Mouse (Mus musculus): ENCODE data around the gene Gm3285. TPM values are rescaled to one million over a fixed set of nuclear protein-coding genes. Genes with fewer than 3 reads are reported as not detected.
A peak's percentile ranks its signal among the peaks of the same experiment; 100 is the strongest.

Gene Gm3285
- polyA plus RNA-seq, 1 experiment from 2014 or later, result not detected

GRCm38 (mm10) chr10:77846961-77847360, 14.8 kb upstream of the Gm3285 start:
- H3K4me3 ChIP-seq (ENCODE audit: low read depth, low read length), result no peak overlapping the region
- no peaks in the 10 kb centered on the region for H3K9me3 ChIP-seq (ENCODE audit: control insufficient read depth, low read length)
- H3K4me2 ChIP-seq (ENCODE audit: low read depth, low read length), result no peak overlapping the region
- H3K36me3 ChIP-seq (ENCODE audit: control insufficient read depth, insufficient read depth, low read length), result no peaks in the 10 kb centered on the region
- ATAC-seq (ENCODE audit: low read depth), result no peak
- no peak overlapping the region for H3K27ac ChIP-seq (ENCODE audit: low read depth, low read length)
- H3K4me1 ChIP-seq (ENCODE audit: control insufficient read depth, insufficient read depth, low read length), result no peaks in the 10 kb centered on the region
- H3K27me3 ChIP-seq (ENCODE audit: control insufficient read depth, insufficient read depth, low read length), result no peaks in the 10 kb centered on the region
- 24% methylated on average over 2 of the region's 2 CpGs for WGBS
- no peak overlapping the region for H3K9ac ChIP-seq (replicated peaks; ENCODE audit: low read depth, low read length)

GRCm38 (mm10) chr10:77847538-77847937, 14.2 kb upstream of the Gm3285 start:
- no peaks in the 10 kb centered on the region for H3K36me3 ChIP-seq (ENCODE audit: control insufficient read depth, insufficient read depth, low read length)
- no peak overlapping the region for H3K4me2 ChIP-seq (ENCODE audit: low read depth, low read length)
- H3K9ac ChIP-seq (replicated peaks; ENCODE audit: low read depth, low read length), result no peak overlapping the region
- no peak for ATAC-seq (ENCODE audit: low read depth)
- H3K27me3 ChIP-seq (ENCODE audit: control insufficient read depth, insufficient read depth, low read length), result no peaks in the 10 kb centered on the region
- no peak overlapping the region for H3K4me3 ChIP-seq (ENCODE audit: low read depth, low read length)
- WGBS, result 92% methylated on average over 2 of the region's 2 CpGs
- no peak overlapping the region for H3K27ac ChIP-seq (ENCODE audit: low read depth, low read length)
- no peaks in the 10 kb centered on the region for H3K9me3 ChIP-seq (ENCODE audit: control insufficient read depth, low read length)
- no peaks in the 10 kb centered on the region for H3K4me1 ChIP-seq (ENCODE audit: control insufficient read depth, insufficient read depth, low read length)

- WGBS, result 64% methylated on average over 9 of the region's 9 CpGs
- Histone ChIP-seq H3K27ac (ENCODE audit: low read depth, low read length) (no peak within 1 kb of the TSS), H3K4me2 (ENCODE audit: low read depth, low read length) (no peak within 1 kb of the TSS), H3K9me3 (ENCODE audit: control insufficient read depth, low read length) (no peaks in the 10 kb centered on the region), H3K27me3 (ENCODE audit: control insufficient read depth, insufficient read depth, low read length) (no peaks in the 10 kb centered on the region), H3K4me3 (ENCODE audit: low read depth, low read length) (no peak within 1 kb of the TSS), H3K36me3 (ENCODE audit: control insufficient read depth, insufficient read depth, low read length) (no peaks in the 10 kb centered on the region), H3K9ac (replicated peaks; ENCODE audit: low read depth, low read length) (no peak within 1 kb of the TSS), H3K4me1 (ENCODE audit: control insufficient read depth, insufficient read depth, low read length) (no peaks in the 10 kb centered on the region)
- no peak for ATAC-seq (ENCODE audit: low read depth)
Measured at GRCm38 (mm10) chr10:77852559-77852958, 9.2 kb upstream of the Gm3285 start, which contains the start of gene Gm10318. Gene Gm10318, plus strand, starts transcription at chr10:77852859.

- Histone ChIP-seq H3K27me3 (ENCODE audit: control insufficient read depth, insufficient read depth, low read length) (no peaks in the 10 kb centered on the region), H3K4me3 (ENCODE audit: low read depth, low read length) (no peak overlapping the region), H3K36me3 (ENCODE audit: control insufficient read depth, insufficient read depth, low read length) (no peaks in the 10 kb centered on the region), H3K9me3 (ENCODE audit: control insufficient read depth, low read length) (no peaks in the 10 kb centered on the region), H3K9ac (replicated peaks; ENCODE audit: low read depth, low read length) (no peak overlapping the region), H3K4me1 (ENCODE audit: control insufficient read depth, insufficient read depth, low read length) (no peaks in the 10 kb centered on the region), H3K4me2 (ENCODE audit: low read depth, low read length) (peak overlapping the region; percentile 0; the same call in 1 of the 2 replicates), H3K27ac (ENCODE audit: low read depth, low read length) (no peak overlapping the region)
- peak; percentile 79 for ATAC-seq (ENCODE audit: low read depth)
- 31% methylated on average over 14 of the region's 14 CpGs for WGBS
Measured at GRCm38 (mm10) chr10:77864067-77864761, 2.4 kb downstream of the Gm3285 start.

GRCm38 (mm10) chr10:77864762-77865143, 3.0 kb downstream of the Gm3285 start:
- Histone ChIP-seq H3K27me3 (ENCODE audit: control insufficient read depth, insufficient read depth, low read length) (no peaks in the 10 kb centered on the region), H3K4me1 (ENCODE audit: control insufficient read depth, insufficient read depth, low read length) (no peaks in the 10 kb centered on the region), H3K4me3 (ENCODE audit: low read depth, low read length) (no peak overlapping the region), H3K27ac (ENCODE audit: low read depth, low read length) (no peak overlapping the region), H3K4me2 (ENCODE audit: low read depth, low read length) (peak overlapping the region; percentile 0; the same call in 1 of the 2 replicates), H3K9me3 (ENCODE audit: control insufficient read depth, low read length) (no peaks in the 10 kb centered on the region), H3K36me3 (ENCODE audit: control insufficient read depth, insufficient read depth, low read length) (no peaks in the 10 kb centered on the region), H3K9ac (replicated peaks; ENCODE audit: low read depth, low read length) (no peak overlapping the region)
- ATAC-seq (ENCODE audit: low read depth), result peak; percentile 34; the same call in 1 of the 2 replicates
- WGBS, result 38% methylated on average over 11 of the region's 11 CpGs

- no peak for ATAC-seq (ENCODE audit: low read depth)
- WGBS, result 28% methylated on average over 1 of the region's 1 CpGs
- no peak overlapping the region for H3K27ac ChIP-seq (ENCODE audit: low read depth, low read length)
Measured at GRCm38 (mm10) chr10:77867546-77867945, 5.8 kb downstream of the Gm3285 start.

GRCm38 (mm10) chr10:77869651-77870050, 7.9 kb downstream of the Gm3285 start:
- Histone ChIP-seq H3K36me3 (ENCODE audit: control insufficient read depth, insufficient read depth, low read length) (no peaks in the 10 kb centered on the region), H3K27ac (ENCODE audit: low read depth, low read length) (no peak overlapping the region), H3K4me3 (ENCODE audit: low read depth, low read length) (no peak overlapping the region), H3K4me1 (ENCODE audit: control insufficient read depth, insufficient read depth, low read length) (no peaks in the 10 kb centered on the region), H3K9ac (replicated peaks; ENCODE audit: low read depth, low read length) (no peak overlapping the region), H3K4me2 (ENCODE audit: low read depth, low read length) (no peak overlapping the region), H3K27me3 (ENCODE audit: control insufficient read depth, insufficient read depth, low read length) (no peaks in the 10 kb centered on the region), H3K9me3 (ENCODE audit: control insufficient read depth, low read length) (no peaks in the 10 kb centered on the region)
- 88% methylated on average over 7 of the region's 7 CpGs for WGBS
- no peak for ATAC-seq (ENCODE audit: low read depth)

More at GRCm38 (mm10) chr10:77867546-77867945, 5.8 kb downstream of the Gm3285 start:
- Histone ChIP-seq H3K27me3 (ENCODE audit: control insufficient read depth, insufficient read depth, low read length) (no peaks in the 10 kb centered on the region), H3K9me3 (ENCODE audit: control insufficient read depth, low read length) (no peaks in the 10 kb centered on the region), H3K4me1 (ENCODE audit: control insufficient read depth, insufficient read depth, low read length) (no peaks in the 10 kb centered on the region), H3K36me3 (ENCODE audit: control insufficient read depth, insufficient read depth, low read length) (no peaks in the 10 kb centered on the region), H3K4me3 (ENCODE audit: low read depth, low read length) (no peak overlapping the region), H3K4me2 (ENCODE audit: low read depth, low read length) (no peak overlapping the region), H3K9ac (replicated peaks; ENCODE audit: low read depth, low read length) (no peak overlapping the region)

GRCm38 (mm10) chr10:77878985-77879384, 17.2 kb downstream of the Gm3285 start:
- no peak overlapping the region for H3K4me2 ChIP-seq (ENCODE audit: low read depth, low read length)
- WGBS, result 64% methylated on average over 6 of the region's 6 CpGs
- no peak overlapping the region for H3K27ac ChIP-seq (ENCODE audit: low read depth, low read length)
- no peak overlapping the region for H3K4me3 ChIP-seq (ENCODE audit: low read depth, low read length)
- ATAC-seq (ENCODE audit: low read depth), result no peak
- H3K9ac ChIP-seq (replicated peaks; ENCODE audit: low read depth, low read length), result no peak overlapping the region
- no peaks in the 10 kb centered on the region for H3K27me3 ChIP-seq (ENCODE audit: control insufficient read depth, insufficient read depth, low read length)
- H3K4me1 ChIP-seq (ENCODE audit: control insufficient read depth, insufficient read depth, low read length), result no peaks in the 10 kb centered on the region
- H3K9me3 ChIP-seq (ENCODE audit: control insufficient read depth, low read length), result no peaks in the 10 kb centered on the region
- no peaks in the 10 kb centered on the region for H3K36me3 ChIP-seq (ENCODE audit: control insufficient read depth, insufficient read depth, low read length)

GRCm38 (mm10) chr10:77880305-77880704, 18.5 kb downstream of the Gm3285 start:
- Histone ChIP-seq H3K36me3 (ENCODE audit: control insufficient read depth, insufficient read depth, low read length) (no peaks in the 10 kb centered on the region), H3K4me1 (ENCODE audit: control insufficient read depth, insufficient read depth, low read length) (no peaks in the 10 kb centered on the region), H3K9me3 (ENCODE audit: control insufficient read depth, low read length) (no peaks in the 10 kb centered on the region), H3K27ac (ENCODE audit: low read depth, low read length) (no peak overlapping the region), H3K4me2 (ENCODE audit: low read depth, low read length) (no peak overlapping the region), H3K27me3 (ENCODE audit: control insufficient read depth, insufficient read depth, low read length) (no peaks in the 10 kb centered on the region), H3K9ac (replicated peaks; ENCODE audit: low read depth, low read length) (no peak overlapping the region), H3K4me3 (ENCODE audit: low read depth, low read length) (no peak overlapping the region)
- no peak for ATAC-seq (ENCODE audit: low read depth)
- 82% methylated on average over 3 of the region's 3 CpGs for WGBS
